Mouse (Mus musculus): ENCODE measurements around the gene Lrrc36.

- no peak for TF ChIP-seq CTCF (IDR thresholded peaks at IDR 0.05; ENCODE audit: low read depth)
- TF ChIP-seq EP300 (IDR thresholded peaks at IDR 0.05; ENCODE audit: low read depth) = no peak
These were observed 74.7 kb downstream of the Lrrc36 start for GRCm38 (mm10) chr8:105488082-105488481.

Data from liver, postnatal 0 days (tissue).